Mouse (Mus musculus) neural tube, embryonic 11.5 days (tissue): ENCODE data around the gene Gm16451. TPM values are rescaled to one million over a fixed set of nuclear protein-coding genes. Genes with fewer than 3 reads are reported as not detected.
"Not testable (repeated sequence)": the region's sequence is repeated elsewhere in the genome, so short reads cannot be mapped to it uniquely, and the experiment has no call there.

Source experiments
- ATAC-seq: fragments of 200-750 bp; cut with Nextera tagmentation; 2 replicates; pipeline ENCODE4 v1.8.0; 2017; ENCODE audit warnings: moderate number of reproducible peaks, mild to moderate bottlenecking, moderate TSS enrichment, moderate library complexity; ENCODE audit not compliant: insufficient read depth, low FRiP score, low TSS enrichment
- DNase-seq: peaks from one replicate; pipeline ENCODE4 v3.0.0-alpha.2; 2015; ENCODE audit warnings: low spot score
- H3K27ac ChIP-seq: fragments of 300-500 bp; sonication (generic); 2 replicates; pipeline ENCODE4 v1.5.1; 2014; ENCODE audit warnings: low read depth, mild to moderate bottlenecking, low read length
- H3K27me3 ChIP-seq: fragments of 300-500 bp; sonication (generic); 2 replicates; pipeline ENCODE4 v1.6.1; 2014; ENCODE audit warnings: mild to moderate bottlenecking, low read length, mixed read lengths; ENCODE audit not compliant: control insufficient read depth, insufficient read depth
- H3K36me3 ChIP-seq: fragments of 300-500 bp; sonication (generic); 2 replicates; pipeline ENCODE4 v1.6.1; 2014; ENCODE audit warnings: mild to moderate bottlenecking, low read length, moderate library complexity, mixed read lengths; ENCODE audit not compliant: control insufficient read depth, insufficient read depth
- H3K4me1 ChIP-seq: fragments of 300-500 bp; sonication (generic); 2 replicates; pipeline ENCODE4 v1.6.1; 2014; ENCODE audit warnings: low read length, mixed read lengths; ENCODE audit not compliant: control insufficient read depth, insufficient read depth
- H3K4me2 ChIP-seq: fragments of 300-500 bp; sonication (generic); 2 replicates; pipeline ENCODE4 v1.6.1; 2014; ENCODE audit warnings: low read depth, mild to moderate bottlenecking, moderate library complexity
- H3K4me3 ChIP-seq: fragments of 300-500 bp; sonication (generic); 2 replicates; pipeline ENCODE4 v1.5.1; 2014; ENCODE audit warnings: low read depth, low read length
- H3K9ac ChIP-seq: fragments of 300-500 bp; sonication (generic); 2 replicates; pipeline ENCODE4 v1.6.1; 2014; ENCODE audit warnings: mild to moderate bottlenecking, low read length
- H3K9me3 ChIP-seq: fragments of 300-500 bp; sonication (generic); 2 replicates; pipeline ENCODE4 v1.6.1; 2016; ENCODE audit warnings: low read length; ENCODE audit not compliant: control insufficient read depth
- WGBS: fragments of 180-500 bp; shearing (Covaris S2); extraction: QIAGEN DNeasy Blood & Tissue Kit; methylation state at CpG from one replicate; pipeline ENCODE4 v1.1.7; 2014; 5-methylcytosine and 5-hydroxymethylcytosine counted together
- polyA plus RNA-seq: library from polyadenylated mRNA; unstranded; fragments of >200 nt; fragmentation: Nextera tagmentation; extraction: Ambion mirVana; gene quantifications from 2 replicates; pipeline ENCODE4 v1.2.1, GENCODE M21; 2014

Gm16451 gene
- not detected in 2 replicates for polyA plus RNA-seq

GRCm38 (mm10) chr7:22118145-22118544 is at the start of gene Gm16451:
Gene Gm16451, minus strand, starts transcription at chr7:22118245.
- not testable (repeated sequence) for DNase-seq, H3K36me3 ChIP-seq, H3K4me1 ChIP-seq, H3K27me3 ChIP-seq, H3K27ac ChIP-seq, ATAC-seq, H3K9ac ChIP-seq, H3K9me3 ChIP-seq, H3K4me2 ChIP-seq, H3K4me3 ChIP-seq
- WGBS = no CpG with 5 or more reads among the region's 2 CpGs

- no CpG with 5 or more reads among the region's 3 CpGs for WGBS
- not testable (repeated sequence) for H3K36me3 ChIP-seq, H3K27me3 ChIP-seq, H3K4me2 ChIP-seq, H3K9me3 ChIP-seq, H3K4me1 ChIP-seq, H3K27ac ChIP-seq, H3K4me3 ChIP-seq, DNase-seq, ATAC-seq, H3K9ac ChIP-seq
Observed at GRCm38 (mm10) chr7:22163935-22164334, 45.9 kb upstream of the Gm16451 start, which contains the start of gene Vmn1r142. Gene Vmn1r142, minus strand, starts transcription at chr7:22164035.

DNA sequence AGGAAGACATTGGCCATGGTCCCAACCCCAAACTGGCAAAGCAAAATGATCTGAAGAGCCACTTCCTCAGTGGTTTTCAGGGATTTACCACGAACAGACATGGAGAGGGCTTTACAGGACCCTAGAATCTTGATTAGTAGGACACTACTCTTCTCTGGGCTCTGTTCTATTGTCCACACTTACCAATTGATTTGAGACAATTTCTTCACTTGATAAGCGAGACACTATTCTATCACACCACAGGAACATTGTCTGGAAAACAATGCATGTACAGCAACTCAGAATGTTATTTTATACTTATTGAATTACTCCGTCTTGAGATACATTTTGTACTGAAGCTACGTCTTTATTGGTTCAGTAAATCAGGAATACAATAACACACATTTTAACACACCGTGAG is 16.6 kb upstream of the Gm16451 start, which contains the start of gene Gm10666:
Gm10666 (minus strand) TSS at position 101 of the 400 bp plus-strand sequence.
- not testable (repeated sequence) for H3K36me3 ChIP-seq, H3K4me3 ChIP-seq, ATAC-seq, H3K27me3 ChIP-seq, H3K4me2 ChIP-seq, H3K4me1 ChIP-seq, H3K9ac ChIP-seq, H3K9me3 ChIP-seq, H3K27ac ChIP-seq, DNase-seq
- WGBS = no CpG with 5 or more reads among the region's 5 CpGs

DNA sequence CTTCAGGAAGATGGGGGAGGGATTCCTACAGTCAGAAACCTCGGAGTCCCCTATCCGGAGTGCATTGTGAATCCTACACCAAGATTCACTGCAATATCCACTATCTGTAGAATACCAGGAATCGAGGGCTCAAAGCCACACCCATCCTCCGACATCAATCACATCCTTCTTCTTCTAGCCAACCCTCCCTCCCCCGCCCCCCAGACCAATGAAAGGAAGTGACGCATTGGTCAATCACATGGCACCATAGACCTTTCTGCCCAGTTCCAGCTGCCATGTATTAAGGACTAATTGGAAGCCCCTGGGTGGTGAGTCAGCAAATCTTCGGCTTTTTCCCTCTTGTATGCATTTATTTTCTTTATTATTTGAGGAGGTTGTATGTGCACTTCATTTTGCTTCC is 49.3 kb downstream of the Gm16451 start, which contains the start of gene Vmn1r139:
Vmn1r139 (plus strand) TSS at position 301 of the 400 bp plus-strand sequence.
- WGBS = no CpG with 5 or more reads among the region's 7 CpGs
- not testable (repeated sequence) for ATAC-seq, H3K4me1 ChIP-seq, H3K36me3 ChIP-seq, H3K9me3 ChIP-seq, H3K27ac ChIP-seq, H3K4me2 ChIP-seq, H3K27me3 ChIP-seq, DNase-seq, H3K9ac ChIP-seq, H3K4me3 ChIP-seq

Other genes with a start within 250 kb of the Gm16451 start
- gene Gm5891, start 197.0 kb downstream of the Gm16451 start, polyA plus RNA-seq = not detected in 2 replicates
- gene Vmn1r137, start 123.7 kb downstream of the Gm16451 start, polyA plus RNA-seq = not detected in 2 replicates
- not detected in 2 replicates for gene Vmn1r138, start 89.3 kb downstream of the Gm16451 start, polyA plus RNA-seq
- gene Gm6176, start 61.9 kb downstream of the Gm16451 start, polyA plus RNA-seq = not detected in 2 replicates
- not detected in 2 replicates for gene Vmn1r139, start 49.2 kb downstream of the Gm16451 start, polyA plus RNA-seq
- gene Gm10666, start 16.5 kb upstream of the Gm16451 start, polyA plus RNA-seq = not detected in 2 replicates
- not detected in 2 replicates for gene Vmn1r142, start 45.8 kb upstream of the Gm16451 start, polyA plus RNA-seq
- gene Vmn1r143, start 71.1 kb upstream of the Gm16451 start, polyA plus RNA-seq = not detected in 2 replicates
- gene Gm8653, start 83.0 kb upstream of the Gm16451 start, polyA plus RNA-seq = not detected in 2 replicates
- not detected in 2 replicates for gene Gm8453, start 111.2 kb upstream of the Gm16451 start, polyA plus RNA-seq
- not detected in 2 replicates for gene Gm4187, start 211.5 kb upstream of the Gm16451 start, polyA plus RNA-seq